Mouse (Mus musculus): ENCODE measurements around the gene Pde8a. TPM values are rescaled to one million over a fixed set of nuclear protein-coding genes. Genes with fewer than 3 reads are reported as not detected.

Pde8a gene
- polyA plus RNA-seq, 1 experiment: 18.0 TPM

Other genes starting within 250 kb of the Pde8a start
- 13.7 and 16.7 TPM in 2 replicates for gene Zfp592, start 219.9 kb upstream of the Pde8a start, polyA plus RNA-seq (2012; rRNA removed)
- gene Alpk3, start 156.0 kb upstream of the Pde8a start, polyA plus RNA-seq (2012; rRNA removed): 0.08 and 0.15 TPM in 2 replicates
- 0.43 and 0.44 TPM in 2 replicates for gene Slc28a1, start 98.8 kb upstream of the Pde8a start, polyA plus RNA-seq (2012; rRNA removed)
- 1,391 and 1,754 TPM in 2 replicates for gene Rps17, start 131.7 kb downstream of the Pde8a start, polyA plus RNA-seq (2012; rRNA removed)
- gene Cpeb1, start 241.9 kb downstream of the Pde8a start, polyA plus RNA-seq (2012; rRNA removed): 55.1 and 55.8 TPM in 2 replicates

All from gonadal fat pad, adult 2 months (tissue).